Mouse (Mus musculus) frontal cortex, adult (tissue): ENCODE measurements around the gene Tst.

Experiments used
- ATAC-seq: cut with Nextera tagmentation; 2 replicates; pipeline ENCODE4 v1.9.2; 2017; ENCODE audit warnings: mild to moderate bottlenecking, moderate library complexity, mixed read lengths; ENCODE audit not compliant: low TSS enrichment

Gene Tst

DNA sequence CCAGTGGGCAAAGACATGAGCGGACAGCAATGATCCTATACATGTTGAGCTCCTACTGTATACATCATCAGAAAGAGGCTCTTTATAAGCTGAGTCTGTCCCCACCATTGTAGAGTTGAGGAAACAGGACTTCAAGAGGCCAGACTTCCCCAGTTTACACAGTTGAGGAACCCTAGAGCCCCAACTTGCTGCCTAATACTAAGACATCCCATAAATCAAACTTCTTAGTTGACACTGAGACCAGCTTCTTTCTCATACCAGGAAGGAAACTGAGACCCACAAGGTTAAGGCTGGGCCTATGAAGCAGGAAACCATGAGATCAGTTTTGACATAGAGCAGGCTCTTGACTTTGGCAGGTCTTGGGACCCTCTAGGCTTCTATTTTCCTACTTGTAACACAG is 20.1 kb downstream of the Tst start:
- no peak for ATAC-seq

GRCm38 (mm10) chr15:78384220-78385116 is 21.2 kb downstream of the Tst start:
- peak; percentile 42 for ATAC-seq

DNA sequence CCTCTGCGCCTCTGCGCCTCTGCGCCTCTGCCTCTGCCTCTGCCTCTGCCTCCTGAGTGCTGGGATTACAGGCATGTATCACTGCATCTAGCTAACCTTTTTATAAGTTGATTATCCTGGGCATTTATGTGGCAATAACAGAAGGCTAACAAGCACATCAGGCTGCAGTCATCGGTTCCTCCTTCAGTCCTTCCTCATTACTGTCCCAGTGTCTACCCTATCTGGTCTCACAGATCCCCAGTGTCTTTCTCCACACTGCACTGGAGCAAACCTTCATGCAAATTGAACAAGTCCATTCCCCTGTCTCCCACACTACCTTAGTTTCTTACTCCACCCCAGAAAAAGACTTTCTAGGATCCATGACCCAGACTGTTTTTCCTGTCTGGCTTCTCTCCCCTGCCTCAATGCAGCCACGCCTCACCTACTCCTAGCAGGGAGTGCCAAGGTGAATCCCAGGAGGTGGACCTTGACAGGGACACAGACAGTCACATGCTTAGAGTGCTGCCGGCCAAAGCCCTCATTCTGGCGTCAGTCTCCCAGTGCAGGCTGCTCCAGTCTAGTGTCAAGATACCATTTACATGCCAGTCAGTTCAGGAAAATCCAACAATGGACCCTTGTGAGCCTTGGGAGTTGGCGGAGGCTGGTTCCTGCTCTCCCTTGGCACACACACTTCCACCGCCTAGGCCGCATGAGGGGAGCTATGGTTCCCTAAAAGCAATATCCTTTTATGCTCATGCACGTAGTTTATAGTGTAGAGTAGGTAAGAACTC is 22.1 kb downstream of the Tst start:
- peak; percentile 72 for ATAC-seq

DNA sequence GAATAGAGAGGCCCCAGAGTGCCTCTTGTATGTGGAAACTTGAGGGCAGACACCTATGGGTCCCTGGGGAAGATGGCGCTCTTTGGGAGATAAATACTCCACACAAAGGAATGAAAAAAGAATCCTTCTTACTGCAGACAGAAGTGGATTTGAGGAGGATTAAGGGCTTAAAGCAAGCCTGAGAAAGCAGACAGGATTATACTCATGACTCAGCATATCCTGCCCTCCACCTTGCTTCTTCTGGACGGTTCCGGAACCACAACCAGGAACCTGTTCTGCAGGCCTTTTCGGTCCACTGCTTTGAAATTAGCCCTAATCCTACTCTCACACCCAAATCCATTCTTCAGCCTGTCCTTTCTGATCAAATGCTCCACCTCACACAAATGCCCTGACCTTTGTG is 23.6 kb downstream of the Tst start:
- no peak for ATAC-seq

DNA sequence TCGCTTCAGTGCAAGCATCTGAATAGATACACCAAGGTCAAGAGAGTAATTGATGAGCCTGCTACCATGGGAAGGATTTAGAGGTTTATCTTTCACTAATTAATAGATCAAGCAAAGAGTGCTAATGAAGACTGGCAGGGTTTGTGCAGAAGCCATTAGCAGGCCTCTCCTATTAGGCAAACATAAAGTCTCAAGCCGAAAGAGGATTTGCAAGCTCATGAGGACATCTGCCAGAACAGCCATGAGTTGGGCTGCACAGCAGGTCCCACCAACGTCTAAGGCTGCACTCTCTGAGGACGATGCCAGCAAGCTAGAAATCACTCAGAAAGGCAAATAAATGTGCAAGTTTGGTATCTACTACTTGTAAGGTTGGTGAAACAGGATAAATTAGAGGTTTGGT is 25.0 kb downstream of the Tst start:
- no peak for ATAC-seq

GRCm38 (mm10) chr15:78380208-78380607 is 25.5 kb downstream of the Tst start:
- peak; percentile 39 for ATAC-seq

- ATAC-seq, result no peak
These were observed 27.2 kb downstream of the Tst start for GRCm38 (mm10) chr15:78378556-78378955.

DNA sequence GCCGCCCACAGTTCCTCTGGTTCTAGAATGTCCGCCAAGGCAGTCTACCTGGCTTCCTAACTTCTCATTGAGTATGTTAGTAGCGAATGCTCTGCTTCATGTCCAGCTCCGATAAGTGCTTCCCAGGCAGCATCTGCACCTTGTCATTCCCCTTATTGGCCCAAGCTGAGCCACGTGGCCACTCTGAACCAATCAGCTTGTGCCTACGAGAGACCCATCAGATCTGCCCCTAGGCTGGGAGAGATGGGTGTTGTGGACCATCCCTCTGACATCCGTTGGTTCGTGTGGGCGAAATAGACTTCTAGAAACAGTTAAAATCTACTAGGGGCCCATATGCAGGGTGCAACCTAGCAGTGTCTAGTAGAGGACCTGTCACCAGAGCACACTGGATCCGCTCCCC is 27.8 kb downstream of the Tst start:
- no peak for ATAC-seq

- peak; percentile 45; the same call in 1 of the 2 replicates for ATAC-seq
These were observed 31.5 kb downstream of the Tst start for GRCm38 (mm10) chr15:78374204-78374603.

- no peak for ATAC-seq
These were observed 32.9 kb downstream of the Tst start for GRCm38 (mm10) chr15:78372796-78373195.

DNA sequence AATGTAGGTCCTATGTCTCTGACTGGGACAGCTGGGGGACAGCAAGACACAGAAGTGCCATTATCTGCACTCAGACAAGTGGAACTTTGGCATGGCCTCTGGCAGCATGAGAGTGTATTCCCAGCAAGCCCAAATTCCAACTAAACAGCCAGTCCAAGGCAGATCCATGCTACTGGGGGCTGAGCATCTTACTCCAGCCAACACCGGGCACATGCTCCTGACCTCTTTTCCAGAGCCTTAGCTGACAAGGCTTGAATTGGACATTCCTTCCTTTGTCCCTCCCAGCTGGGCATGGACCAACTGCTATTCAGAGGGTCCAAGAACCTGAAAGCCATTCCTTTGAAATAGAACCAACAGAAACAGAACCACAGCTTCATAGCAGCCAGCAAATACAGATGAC is 36.1 kb downstream of the Tst start:
- 0 out of 2 replicates have a peak, but pooled peaks have one; percentile 8 for ATAC-seq

GRCm38 (mm10) chr15:78368926-78369346 is 36.8 kb downstream of the Tst start:
- ATAC-seq, result 0 out of 2 replicates have a peak, but pooled peaks have one; percentile 29

DNA sequence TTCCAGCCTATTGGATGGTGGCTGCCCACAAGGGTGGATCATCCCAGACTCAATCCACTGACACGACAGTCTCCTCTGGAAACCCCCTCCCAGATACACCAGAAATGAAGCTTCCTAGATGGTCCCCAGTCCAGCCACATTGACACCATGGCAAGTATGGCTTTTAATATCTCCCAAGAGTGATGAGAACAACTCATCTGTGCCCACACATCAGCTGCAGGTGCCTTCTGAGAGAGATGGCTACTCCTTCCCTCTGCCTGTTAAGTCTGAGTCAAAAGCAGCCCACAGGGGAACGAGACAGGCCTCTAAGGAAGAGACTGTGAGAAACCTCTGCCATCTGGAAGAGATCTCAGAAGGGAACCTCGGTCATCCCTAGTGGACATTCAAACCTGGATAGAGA is 37.9 kb downstream of the Tst start:
- peak; percentile 43; the same call in 1 of the 2 replicates for ATAC-seq

GRCm38 (mm10) chr15:78366875-78367274 is 38.8 kb downstream of the Tst start:
- ATAC-seq, result peak; percentile 60

DNA sequence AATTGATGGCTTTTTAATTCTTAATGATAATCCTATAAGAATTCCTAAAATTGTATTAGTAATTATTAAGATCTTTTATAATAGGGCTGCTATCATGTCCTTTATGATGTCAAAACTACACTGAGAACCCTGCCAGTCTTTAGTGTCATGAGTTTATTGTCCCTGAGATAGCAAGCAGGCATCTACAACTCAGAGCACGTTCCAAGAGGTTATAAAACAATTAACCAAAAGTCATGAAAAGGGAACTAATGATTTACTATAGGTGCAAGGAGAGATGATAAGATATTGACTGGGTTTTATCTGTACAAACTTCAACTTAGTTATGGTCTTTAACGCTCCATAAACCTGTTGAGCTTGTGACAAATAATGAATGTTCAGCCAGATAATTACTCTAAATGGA is 39.8 kb downstream of the Tst start:
- no peak for ATAC-seq

DNA sequence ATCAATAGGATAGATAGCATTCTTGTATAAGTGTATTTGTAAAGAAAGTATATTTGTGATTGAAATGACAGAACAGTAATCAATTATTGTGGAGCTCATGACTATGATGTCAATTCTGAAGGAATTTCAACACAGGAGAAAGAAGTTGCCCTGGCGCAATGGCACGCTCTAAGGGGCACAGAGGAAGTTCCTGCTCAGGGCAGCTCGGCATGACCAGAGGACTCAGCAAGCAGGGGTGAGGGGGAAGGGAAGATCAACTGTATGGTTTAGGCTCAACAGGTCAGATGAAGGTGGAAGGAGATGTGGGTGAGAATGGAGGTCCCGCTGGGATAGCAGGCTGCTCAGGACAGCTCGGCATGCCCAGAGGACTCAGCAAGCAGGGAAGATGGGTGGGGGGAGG is 50.2 kb downstream of the Tst start:
- ATAC-seq, result no peak

DNA sequence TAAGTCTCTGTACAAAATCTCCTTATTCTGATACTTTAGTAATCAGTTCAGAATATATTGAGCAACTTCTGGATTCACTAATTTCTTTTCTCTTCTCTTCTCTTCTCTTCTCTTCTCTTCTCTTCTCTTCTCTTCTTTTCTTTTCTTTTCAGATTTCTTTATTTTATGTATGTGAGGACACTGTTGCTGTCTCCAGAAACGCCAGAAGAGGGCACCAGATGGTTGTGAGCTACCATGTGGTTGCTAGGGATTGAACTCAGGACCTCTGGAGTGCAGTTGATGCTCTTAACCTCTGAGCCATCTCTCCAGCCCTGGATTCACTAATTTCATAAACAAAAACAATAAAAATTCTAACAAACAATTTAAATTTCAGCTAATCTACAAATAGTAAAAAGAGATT is 50.7 kb downstream of the Tst start:
- ATAC-seq, result no peak

- ATAC-seq, result no peak
These were observed 54.0 kb downstream of the Tst start for GRCm38 (mm10) chr15:78351586-78352165.
